Mouse (Mus musculus) limb, embryonic 11.5 days (tissue): Measurements from ENCODE around the gene Gm44511. TPM values are rescaled to one million over a fixed set of nuclear protein-coding genes. Genes with fewer than 3 reads are reported as not detected.
"Not testable (repeated sequence)": the region's sequence is repeated elsewhere in the genome, so short reads cannot be mapped to it uniquely, and the experiment has no call there.

Experiments
- ATAC-seq: fragments of 200-750 bp; cut with Nextera tagmentation; 2 replicates; pipeline ENCODE4 v1.8.0; 2017; ENCODE audit warnings: low read depth; ENCODE audit not compliant: insufficient number of reproducible peaks, low FRiP score, low TSS enrichment
- DNase-seq: peaks from one replicate; pipeline ENCODE4 v3.0.0-alpha.2; 2015; ENCODE audit warnings: low spot score
- H3K27ac ChIP-seq: fragments of 300-500 bp; sonication (generic); replicated peaks from 2 replicates; pipeline ENCODE4 v1.5.1; 2014; ENCODE audit warnings: low read depth, mild to moderate bottlenecking, low read length
- H3K27me3 ChIP-seq: fragments of 300-500 bp; sonication (generic); 2 replicates; pipeline ENCODE4 v1.6.1; 2014; ENCODE audit warnings: mild to moderate bottlenecking, low read length, mixed read lengths; ENCODE audit not compliant: control insufficient read depth, insufficient read depth
- H3K36me3 ChIP-seq: fragments of 300-500 bp; sonication (generic); 2 replicates; pipeline ENCODE4 v1.6.1; 2014; ENCODE audit warnings: mild to moderate bottlenecking, low read length, moderate library complexity, mixed read lengths; ENCODE audit not compliant: control insufficient read depth, insufficient read depth
- H3K4me1 ChIP-seq: fragments of 300-500 bp; sonication (generic); 2 replicates; pipeline ENCODE4 v1.6.1; 2014; ENCODE audit warnings: low read length, mixed read lengths; ENCODE audit not compliant: control insufficient read depth, insufficient read depth
- H3K4me2 ChIP-seq: fragments of 300-500 bp; sonication (generic); 2 replicates; pipeline ENCODE4 v1.6.1; 2014; ENCODE audit warnings: low read depth, mild to moderate bottlenecking, moderate library complexity; ENCODE audit not compliant: severe bottlenecking
- H3K4me3 ChIP-seq: fragments of 300-500 bp; sonication (generic); 2 replicates; pipeline ENCODE4 v1.5.1; 2014; ENCODE audit warnings: low read depth, low read length
- H3K9ac ChIP-seq: fragments of 300-500 bp; sonication (generic); 2 replicates; pipeline ENCODE4 v1.6.1; 2014; ENCODE audit warnings: mild to moderate bottlenecking, low read length
- H3K9me3 ChIP-seq: fragments of 300-500 bp; sonication (generic); 2 replicates; pipeline ENCODE4 v1.6.1; 2016; ENCODE audit warnings: low read length; ENCODE audit not compliant: control insufficient read depth
- WGBS: fragments of 180-500 bp; shearing (Covaris S2); extraction: QIAGEN DNeasy Blood & Tissue Kit; methylation state at CpG from one replicate; pipeline ENCODE4 v1.1.7; 2014; 5-methylcytosine and 5-hydroxymethylcytosine counted together
- polyA plus RNA-seq: library from polyadenylated mRNA; unstranded; fragments of >200 nt; fragmentation: Nextera tagmentation; extraction: Ambion mirVana; gene quantifications from 2 replicates; pipeline ENCODE4 v1.2.1, GENCODE M21; 2014

Gene Gm44511
- polyA plus RNA-seq, 1 experiment from 2014 or later, result not detected

GRCm38 (mm10) chr6:128818083-128818802 is 7.9 kb downstream of the Gm44511 start:
- no peak overlapping the region for H3K4me3 ChIP-seq
- WGBS, result 81% methylated on average over 4 of the region's 4 CpGs
- no peaks in the 10 kb centered on the region for H3K4me1 ChIP-seq
- no peak overlapping the region for H3K4me2 ChIP-seq
- H3K27me3 ChIP-seq, result no peaks in the 10 kb centered on the region
- DNase-seq, result no peak
- no peak overlapping the region for H3K9ac ChIP-seq
- ATAC-seq, result no peak
- H3K27ac ChIP-seq, result no peak overlapping the region
- H3K9me3 ChIP-seq, result no peaks in the 10 kb centered on the region
- no peaks in the 10 kb centered on the region for H3K36me3 ChIP-seq

DNA sequence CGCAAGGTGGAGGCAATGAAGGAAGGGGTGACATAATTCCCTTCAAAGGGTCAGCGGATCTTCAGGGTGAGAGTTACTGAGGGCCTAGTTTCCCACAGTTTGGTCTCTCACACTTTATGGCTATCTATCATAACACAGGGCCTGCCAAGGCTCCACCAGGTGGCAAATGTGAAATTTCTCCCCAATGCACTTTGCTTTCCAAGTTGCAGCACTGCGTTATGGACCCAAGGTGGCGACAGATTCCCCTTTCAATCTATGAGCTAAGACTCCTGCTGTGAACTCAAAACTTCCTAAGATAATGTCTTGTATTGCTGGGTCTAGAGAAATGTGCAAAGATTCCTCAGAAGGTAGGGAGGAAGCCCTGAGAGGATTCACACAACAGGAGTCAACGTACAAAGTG is 17.6 kb downstream of the Gm44511 start:
- WGBS, result 85% methylated on average over 5 of the region's 5 CpGs
- H3K4me1 ChIP-seq, result no peaks in the 10 kb centered on the region
- no peak overlapping the region for H3K4me2 ChIP-seq
- ATAC-seq, result no peak
- no peaks in the 10 kb centered on the region for H3K27me3 ChIP-seq
- H3K9me3 ChIP-seq, result no peaks in the 10 kb centered on the region
- no peaks in the 10 kb centered on the region for H3K36me3 ChIP-seq
- no peak overlapping the region for H3K27ac ChIP-seq
- H3K4me3 ChIP-seq, result no peak overlapping the region
- no peak for DNase-seq
- H3K9ac ChIP-seq, result no peak overlapping the region

DNA sequence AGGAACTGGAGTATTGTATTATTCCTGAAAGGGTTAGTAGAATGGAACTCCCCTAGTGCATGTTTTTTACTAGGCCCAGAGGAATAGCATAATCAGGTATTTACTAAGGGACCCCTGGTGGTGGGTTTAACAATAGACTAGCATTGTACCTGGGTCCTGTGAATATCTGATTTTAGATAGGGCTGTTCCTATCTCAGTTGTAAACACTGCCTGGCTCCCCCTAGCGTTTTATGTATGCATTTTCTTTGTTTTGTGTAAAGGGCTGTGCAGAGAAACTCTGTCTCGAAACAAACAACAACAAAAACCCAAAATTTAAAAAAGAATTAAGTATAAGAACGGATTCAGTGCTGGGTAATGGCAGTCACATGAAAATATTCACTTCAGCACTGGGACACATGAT is 19.1 kb downstream of the Gm44511 start:
- Histone ChIP-seq H3K4me1 (no peaks in the 10 kb centered on the region), H3K36me3 (no peaks in the 10 kb centered on the region), H3K4me2 (no peak overlapping the region), H3K27me3 (no peaks in the 10 kb centered on the region), H3K27ac (no peak overlapping the region), H3K9ac (no peak overlapping the region), H3K4me3 (no peak overlapping the region), H3K9me3 (no peaks in the 10 kb centered on the region)
- ATAC-seq (no peak), DNase-seq (no peak)
- 77% methylated on average over 3 of the region's 3 CpGs for WGBS

GRCm38 (mm10) chr6:128804823-128805640 is 21.1 kb downstream of the Gm44511 start:
- H3K36me3 ChIP-seq, H3K4me3 ChIP-seq, H3K4me2 ChIP-seq, H3K9me3 ChIP-seq, ATAC-seq, H3K27ac ChIP-seq, H3K4me1 ChIP-seq, H3K9ac ChIP-seq, H3K27me3 ChIP-seq: not testable (repeated sequence)
- WGBS, result 67% methylated on average over 7 of the region's 7 CpGs
- peak; percentile 62 for DNase-seq

- Histone ChIP-seq H3K9ac (no peak overlapping the region), H3K4me2 (peak overlapping the region; percentile 47), H3K9me3 (no peaks in the 10 kb centered on the region), H3K27ac (no peak overlapping the region), H3K4me1 (no peaks in the 10 kb centered on the region), H3K36me3 (no peaks in the 10 kb centered on the region), H3K27me3 (no peaks in the 10 kb centered on the region), H3K4me3 (peak overlapping the region; percentile 28)
- DNase-seq (peak; percentile 100), ATAC-seq (peak; percentile 94)
- 8% methylated on average over 26 of the region's 26 CpGs for WGBS
These were observed 22.9 kb downstream of the Gm44511 start for GRCm38 (mm10) chr6:128802999-128803857.

- Histone ChIP-seq H3K4me3 (peak overlapping the region; percentile 28), H3K4me1 (no peaks in the 10 kb centered on the region), H3K9ac (peak overlapping the region; percentile 48), H3K9me3 (no peaks in the 10 kb centered on the region), H3K27me3 (no peaks in the 10 kb centered on the region), H3K36me3 (no peaks in the 10 kb centered on the region), H3K27ac (no peak overlapping the region), H3K4me2 (peak overlapping the region; percentile 47)
- 14% methylated on average over 10 of the region's 10 CpGs for WGBS
- ATAC-seq, result peak; percentile 38
- DNase-seq, result no peak
These were observed 23.6 kb downstream of the Gm44511 start for GRCm38 (mm10) chr6:128802557-128802956.

- not testable (repeated sequence) for DNase-seq, H3K9ac ChIP-seq, H3K27me3 ChIP-seq, H3K36me3 ChIP-seq, ATAC-seq, H3K4me2 ChIP-seq, H3K9me3 ChIP-seq, H3K27ac ChIP-seq, H3K4me1 ChIP-seq, H3K4me3 ChIP-seq
- WGBS, result 81% methylated on average over 5 of the region's 5 CpGs
These were observed 25.4 kb downstream of the Gm44511 start for GRCm38 (mm10) chr6:128800696-128801095.

DNA sequence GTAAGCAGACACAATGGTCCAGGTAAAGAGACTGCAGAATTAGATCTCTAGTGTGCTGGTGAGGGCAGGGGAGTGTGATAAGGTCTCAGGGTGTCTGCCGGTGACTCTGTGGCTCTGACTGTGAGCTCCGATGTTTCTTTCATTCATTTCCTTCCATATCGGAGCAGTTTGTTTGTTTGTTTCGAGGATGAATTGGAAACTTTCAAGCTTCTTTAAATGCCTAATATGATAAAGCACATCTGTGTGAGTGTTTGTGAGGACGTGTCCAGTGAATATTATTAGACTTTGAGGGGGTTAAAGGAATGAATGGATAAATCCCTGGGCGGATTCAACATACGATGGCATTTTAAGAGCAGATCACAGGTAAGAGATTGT is 26.2 kb downstream of the Gm44511 start:
- H3K4me2 ChIP-seq, result peak overlapping the region; percentile 36
- ATAC-seq (no peak), DNase-seq (peak; percentile 27)
- H3K9ac ChIP-seq, result no peak overlapping the region
- H3K36me3 ChIP-seq, result no peaks in the 10 kb centered on the region
- H3K9me3 ChIP-seq, result no peaks in the 10 kb centered on the region
- 22% methylated on average over 7 of the region's 7 CpGs for WGBS
- H3K4me3 ChIP-seq, result peak overlapping the region; percentile 55
- no peaks in the 10 kb centered on the region for H3K27me3 ChIP-seq
- no peak overlapping the region for H3K27ac ChIP-seq
- H3K4me1 ChIP-seq, result no peaks in the 10 kb centered on the region
